Mouse (Mus musculus) stomach, embryonic 14.5 days (tissue): ENCODE results near the gene U2surp. TPM values are rescaled to one million over a fixed set of nuclear protein-coding genes. Genes with fewer than 3 reads are reported as not detected.
"Not testable (repeated sequence)": the region's sequence is repeated elsewhere in the genome, so short reads cannot be mapped to it uniquely, and the experiment has no call there.

Source experiments
- ATAC-seq: fragments of 200-750 bp; cut with Nextera tagmentation; 2 replicates; pipeline ENCODE4 v1.8.0; 2017; ENCODE audit warnings: low read depth, moderate TSS enrichment; ENCODE audit not compliant: insufficient number of reproducible peaks, insufficient read depth, low FRiP score
- H3K27ac ChIP-seq: fragments of 300-500 bp; sonication (generic); 2 replicates; pipeline ENCODE4 v1.5.1; 2014; ENCODE audit warnings: mild to moderate bottlenecking, low read length, moderate library complexity, mixed read lengths
- H3K27me3 ChIP-seq: fragments of 300-500 bp; sonication (generic); 2 replicates; pipeline ENCODE4 v1.6.1; 2014; ENCODE audit warnings: low read length, control low read depth, mixed read lengths; ENCODE audit not compliant: control insufficient read depth, insufficient read depth
- H3K36me3 ChIP-seq: fragments of 300-500 bp; sonication (generic); 2 replicates; pipeline ENCODE4 v1.6.1; 2014; ENCODE audit warnings: mild to moderate bottlenecking, control low read depth, low read length, moderate library complexity, mixed read lengths; ENCODE audit not compliant: control insufficient read depth, insufficient read depth
- H3K4me1 ChIP-seq: fragments of 300-500 bp; sonication (generic); 2 replicates; pipeline ENCODE4 v1.6.1; 2014; ENCODE audit warnings: low read length, control low read depth, mixed read lengths; ENCODE audit not compliant: control insufficient read depth, insufficient read depth
- H3K4me2 ChIP-seq: fragments of 300-500 bp; sonication (generic); replicated peaks from 2 replicates; pipeline ENCODE4 v1.6.1; 2014; ENCODE audit warnings: low read depth, low read length, control low read depth
- H3K4me3 ChIP-seq: fragments of 300-500 bp; sonication (generic); 2 replicates; pipeline ENCODE4 v1.5.1; 2014; ENCODE audit warnings: low read depth, low read length, control low read depth
- H3K9ac ChIP-seq: fragments of 300-500 bp; sonication (generic); replicated peaks from 2 replicates; pipeline ENCODE4 v1.6.1; 2014; ENCODE audit warnings: low read depth, mild to moderate bottlenecking, control low read depth, low read length, moderate library complexity, mixed read lengths
- H3K9me3 ChIP-seq: fragments of 300-500 bp; sonication (generic); 2 replicates; pipeline ENCODE4 v1.6.1; 2016; ENCODE audit warnings: low read depth, low read length, control low read depth; ENCODE audit not compliant: control insufficient read depth
- WGBS: fragments of 180-500 bp; shearing (Covaris S2); extraction: QIAGEN DNeasy Blood & Tissue Kit; methylation state at CpG from one replicate; pipeline ENCODE4 v1.1.7; 2014; 5-methylcytosine and 5-hydroxymethylcytosine counted together
- polyA plus RNA-seq: library from polyadenylated mRNA; unstranded; fragments of >200 nt; fragmentation: Nextera tagmentation; extraction: Ambion mirVana; gene quantifications from 2 replicates; pipeline ENCODE4 v1.2.1, GENCODE M21; 2014

The U2surp gene
- polyA plus RNA-seq, 1 experiment from 2014 or later, result 137 TPM

DNA sequence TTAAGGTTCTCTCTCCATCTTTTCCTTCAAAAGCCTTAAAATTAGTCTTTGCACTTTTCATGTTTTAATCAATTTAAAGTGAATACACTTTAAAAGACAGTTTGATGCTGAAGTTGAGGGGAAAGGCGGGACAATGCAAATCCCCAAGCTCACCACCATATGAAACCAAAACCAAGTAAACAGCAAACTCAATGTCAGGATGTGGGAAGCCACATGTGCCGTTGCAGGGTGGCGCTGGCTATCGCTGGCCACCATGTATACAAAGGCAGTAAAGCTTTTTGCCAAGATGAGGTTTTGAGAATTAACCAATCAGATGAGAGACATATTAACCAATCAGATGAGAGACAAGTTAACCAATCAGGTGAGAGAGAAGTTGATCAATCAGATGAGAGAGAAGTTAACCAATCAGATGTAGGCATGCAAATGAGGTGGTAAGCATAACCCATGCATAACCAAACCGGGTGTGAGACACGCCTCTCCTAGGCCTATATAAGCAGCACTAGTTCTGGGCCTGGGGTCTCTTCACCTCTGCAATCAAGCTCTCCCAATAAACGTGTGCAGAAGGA, 42.7 kb downstream of the U2surp start:
- H3K4me1 ChIP-seq, H3K4me2 ChIP-seq, H3K4me3 ChIP-seq, ATAC-seq, H3K27me3 ChIP-seq, H3K9me3 ChIP-seq, H3K9ac ChIP-seq, H3K27ac ChIP-seq: not testable (repeated sequence)
- H3K36me3 ChIP-seq, result peaks cover 32% of the 10 kb centered on the region
- 94% methylated on average over 7 of the region's 7 CpGs for WGBS

DNA sequence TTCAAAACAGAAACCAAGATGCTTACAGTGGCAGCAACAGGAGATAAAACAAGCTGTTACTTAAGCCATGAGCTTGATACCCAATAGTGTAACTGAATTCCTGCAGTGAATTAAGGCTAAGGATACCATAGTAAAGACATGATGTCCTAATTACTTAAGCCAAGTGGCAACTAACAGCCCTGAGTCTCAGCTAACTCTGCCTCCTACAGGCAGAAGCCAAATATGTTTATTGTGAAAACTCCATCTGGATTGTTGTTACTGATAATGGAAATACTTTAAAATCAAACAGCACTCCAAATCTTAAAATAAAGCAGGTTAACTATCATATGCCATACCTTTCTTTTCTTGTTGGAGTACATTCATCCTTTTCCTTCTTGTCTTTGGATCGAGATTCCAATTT, 47.8 kb downstream of the U2surp start:
- H3K36me3 ChIP-seq, result peaks cover 39% of the 10 kb centered on the region
- WGBS, result 91% methylated on average over 1 of the region's 1 CpGs
- H3K27ac ChIP-seq, result no peak overlapping the region
- H3K9ac ChIP-seq, result no peak overlapping the region
- H3K9me3 ChIP-seq, result no peaks in the 10 kb centered on the region
- no peak overlapping the region for H3K4me2 ChIP-seq
- no peaks in the 10 kb centered on the region for H3K4me1 ChIP-seq
- ATAC-seq, result no peak
- no peak overlapping the region for H3K4me3 ChIP-seq
- no peaks in the 10 kb centered on the region for H3K27me3 ChIP-seq

DNA sequence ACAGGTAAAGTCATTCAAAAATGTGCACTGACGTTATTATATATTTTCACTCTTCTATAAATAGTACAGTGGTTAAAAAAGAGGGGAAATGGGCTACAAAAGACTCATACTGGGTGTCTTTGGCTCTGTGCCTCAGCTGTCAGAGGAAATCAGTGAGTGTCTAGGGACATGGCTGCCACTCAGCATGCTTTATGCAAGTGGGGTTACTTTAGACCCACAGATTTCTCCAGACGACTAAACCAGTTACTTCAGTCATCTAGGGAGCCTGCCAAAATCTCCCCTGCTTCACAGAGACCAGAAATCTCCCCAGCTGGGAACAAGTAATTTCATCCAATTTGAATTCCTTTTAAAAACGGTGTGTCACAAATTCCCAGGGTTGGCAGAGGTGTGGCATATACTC, 59.9 kb downstream of the U2surp start:
- no peak overlapping the region for H3K4me2 ChIP-seq
- H3K4me1 ChIP-seq, result no peaks in the 10 kb centered on the region
- H3K27ac ChIP-seq, result no peak overlapping the region
- H3K36me3 ChIP-seq, result peaks cover 3% of the 10 kb centered on the region; the same call in 1 of the 2 replicates
- H3K27me3 ChIP-seq, result no peaks in the 10 kb centered on the region
- WGBS, result 67% methylated on average over 3 of the region's 3 CpGs
- H3K9me3 ChIP-seq, result no peaks in the 10 kb centered on the region
- no peak overlapping the region for H3K4me3 ChIP-seq
- no peak for ATAC-seq
- no peak overlapping the region for H3K9ac ChIP-seq

DNA sequence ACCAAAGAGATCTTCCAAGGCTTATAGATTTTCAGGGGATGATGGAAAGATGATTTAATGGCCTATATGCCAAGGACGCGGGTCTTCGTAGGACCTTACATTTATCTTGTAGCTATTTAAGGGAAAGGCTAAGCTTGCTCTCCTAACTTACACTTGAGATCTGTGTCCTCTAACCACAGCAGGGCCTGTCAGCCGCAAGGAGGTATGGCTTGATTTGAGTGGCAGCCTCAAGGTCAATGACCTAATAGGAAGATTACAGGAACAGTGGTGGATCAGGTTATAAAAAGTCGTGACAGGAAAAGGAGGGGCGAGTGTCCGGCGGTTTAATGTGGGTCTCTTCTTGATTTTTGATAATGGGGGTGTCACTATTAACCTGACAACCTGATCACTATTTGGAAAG, 61.2 kb downstream of the U2surp start:
- H3K27ac ChIP-seq, result no peak overlapping the region
- no peaks in the 10 kb centered on the region for H3K9me3 ChIP-seq
- H3K9ac ChIP-seq, result no peak overlapping the region
- WGBS, result 92% methylated on average over 8 of the region's 8 CpGs
- no peak for ATAC-seq
- no peaks in the 10 kb centered on the region for H3K4me1 ChIP-seq
- no peak overlapping the region for H3K4me3 ChIP-seq
- no peaks in the 10 kb centered on the region for H3K27me3 ChIP-seq
- peaks cover under 1% of the 10 kb centered on the region; the same call in 1 of the 2 replicates for H3K36me3 ChIP-seq
- no peak overlapping the region for H3K4me2 ChIP-seq

DNA sequence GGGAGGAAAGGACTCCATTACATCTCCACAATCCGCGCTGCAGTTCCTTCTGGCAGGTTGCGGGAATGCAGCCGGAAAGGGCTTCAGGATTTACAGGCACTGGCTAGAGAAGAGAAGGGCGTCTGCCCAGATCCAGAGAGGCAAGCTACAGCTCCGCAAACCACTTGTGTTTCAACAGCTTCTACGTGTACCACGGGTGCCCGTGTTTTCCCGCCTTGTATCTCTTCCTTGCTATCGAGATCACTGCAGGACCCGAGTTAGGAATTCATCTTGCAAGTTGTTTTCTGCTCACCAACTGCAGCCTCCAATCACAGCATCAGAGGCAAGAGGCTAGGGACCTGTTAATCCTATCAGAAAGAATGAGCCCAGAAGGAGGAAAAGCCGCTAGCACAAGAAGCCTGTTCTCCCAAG, 69.5 kb downstream of the U2surp start:
- no peak overlapping the region for H3K9ac ChIP-seq
- H3K27me3 ChIP-seq, result no peaks in the 10 kb centered on the region
- H3K4me1 ChIP-seq, result no peaks in the 10 kb centered on the region
- H3K9me3 ChIP-seq, result no peaks in the 10 kb centered on the region
- ATAC-seq, result no peak
- WGBS, result 8% methylated on average over 13 of the region's 13 CpGs
- no peak overlapping the region for H3K4me3 ChIP-seq
- H3K36me3 ChIP-seq, result no peaks in the 10 kb centered on the region
- H3K4me2 ChIP-seq, result peak overlapping the region; percentile 28
- H3K27ac ChIP-seq, result no peak overlapping the region

DNA sequence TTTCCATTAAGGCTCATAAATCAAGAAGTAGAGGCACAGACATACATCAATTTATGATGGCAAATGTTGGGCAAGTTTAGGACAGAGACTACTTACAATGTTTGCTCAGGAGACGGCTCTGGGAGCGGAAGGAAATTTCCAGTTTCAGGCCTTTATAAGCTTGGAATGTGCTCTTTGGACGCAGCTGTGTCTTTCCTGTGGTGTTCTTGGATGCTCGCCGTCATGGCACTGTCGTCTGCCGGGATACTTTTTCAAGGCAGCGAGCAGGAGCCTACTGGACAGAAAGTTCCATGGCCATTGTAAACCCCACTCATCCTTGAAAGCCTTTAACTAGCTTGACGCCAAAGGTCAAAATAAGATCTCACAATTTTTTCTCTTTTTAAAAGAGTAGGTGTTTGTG, 73.9 kb downstream of the U2surp start:
- 79% methylated on average over 9 of the region's 9 CpGs for WGBS
- no peak overlapping the region for H3K27ac ChIP-seq
- no peaks in the 10 kb centered on the region for H3K27me3 ChIP-seq
- no peaks in the 10 kb centered on the region for H3K4me1 ChIP-seq
- no peak for ATAC-seq
- no peak overlapping the region for H3K4me3 ChIP-seq
- no peak overlapping the region for H3K4me2 ChIP-seq
- no peaks in the 10 kb centered on the region for H3K9me3 ChIP-seq
- no peaks in the 10 kb centered on the region for H3K36me3 ChIP-seq
- no peak overlapping the region for H3K9ac ChIP-seq

GRCm38 (mm10) chr9:95436294-95436613, 75.5 kb downstream of the U2surp start:
- Histone ChIP-seq H3K4me2 (no peak overlapping the region), H3K9me3 (no peaks in the 10 kb centered on the region), H3K36me3 (no peaks in the 10 kb centered on the region), H3K4me3 (no peak overlapping the region), H3K9ac (no peak overlapping the region), H3K27me3 (no peaks in the 10 kb centered on the region), H3K27ac (no peak overlapping the region), H3K4me1 (no peaks in the 10 kb centered on the region)
- ATAC-seq, result no peak
- 80% methylated on average over 4 of the region's 4 CpGs for WGBS

GRCm38 (mm10) chr9:95435506-95436293, 76.1 kb downstream of the U2surp start:
- no peaks in the 10 kb centered on the region for H3K27me3 ChIP-seq
- H3K9ac ChIP-seq, result no peak overlapping the region
- no peaks in the 10 kb centered on the region for H3K4me1 ChIP-seq
- no peaks in the 10 kb centered on the region for H3K9me3 ChIP-seq
- WGBS, result 78% methylated on average over 20 of the region's 20 CpGs
- H3K4me2 ChIP-seq, result no peak overlapping the region
- H3K4me3 ChIP-seq, result no peak overlapping the region
- no peak overlapping the region for H3K27ac ChIP-seq
- ATAC-seq, result no peak
- no peaks in the 10 kb centered on the region for H3K36me3 ChIP-seq

DNA sequence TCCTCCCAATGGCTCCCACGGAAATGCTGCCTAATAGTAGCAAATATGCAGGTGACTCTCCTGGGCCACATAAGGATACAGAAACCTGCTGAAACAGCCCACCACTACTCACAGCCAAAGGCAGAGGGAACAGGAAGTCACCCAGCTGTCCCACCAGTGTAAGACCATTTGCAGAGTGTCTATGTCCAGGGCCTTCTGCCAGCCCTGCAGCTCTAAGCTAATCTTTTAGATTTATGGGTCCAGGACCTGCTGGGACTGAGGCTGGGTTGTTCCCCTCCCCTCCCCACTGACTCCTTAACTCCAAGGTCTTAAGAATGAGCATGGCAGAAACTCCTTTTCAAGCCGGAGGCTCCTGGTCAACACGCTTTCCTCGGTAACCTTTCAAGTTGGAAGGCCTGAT, 83.5 kb downstream of the U2surp start:
- Histone ChIP-seq H3K4me3 (no peak overlapping the region), H3K27me3 (no peaks in the 10 kb centered on the region), H3K9me3 (no peaks in the 10 kb centered on the region), H3K9ac (no peak overlapping the region), H3K4me2 (no peak overlapping the region), H3K4me1 (no peaks in the 10 kb centered on the region), H3K36me3 (no peaks in the 10 kb centered on the region), H3K27ac (no peak overlapping the region)
- WGBS, result 78% methylated on average over 4 of the region's 4 CpGs
- ATAC-seq, result no peak
